Mouse (Mus musculus): Measurements from ENCODE around the gene Ube2d1.

Gene Ube2d1

GRCm38 (mm10) chr10:71285126-71285580 is at the start of gene Ube2d1:
Ube2d1 (minus strand) TSS chr10:71285262.
- peak; percentile 92 to 93 for DNase-seq (ENCODE audit: low spot score in 2 of 2)

GRCm38 (mm10) chr10:71332859-71333258 is 47.8 kb upstream of the Ube2d1 start:
- DNase-seq (ENCODE audit: low spot score in 2 of 2) = no peak

GRCm38 (mm10) chr10:71332376-71332775 is 47.3 kb upstream of the Ube2d1 start:
- no peak for DNase-seq (ENCODE audit: low spot score in 2 of 2)

DNA sequence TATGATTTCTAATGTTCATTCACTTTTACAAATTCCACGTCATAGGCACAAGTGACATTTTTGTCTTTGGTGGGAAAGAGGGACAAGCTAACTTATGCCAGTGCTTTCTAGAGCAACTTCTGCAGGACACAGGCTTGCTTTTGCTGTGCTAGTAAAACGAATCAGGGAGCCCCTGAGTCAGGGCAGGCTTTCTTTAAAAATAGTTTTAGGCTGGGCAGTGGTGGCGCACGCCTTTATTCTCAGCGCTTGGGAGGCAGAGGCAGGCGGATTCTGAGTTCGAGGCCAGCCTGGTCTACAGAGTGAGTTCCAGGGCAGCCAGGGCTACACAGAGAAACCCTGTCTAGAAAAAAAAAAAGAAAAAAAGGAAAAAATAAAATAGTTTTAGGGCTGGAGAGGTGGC is 46.8 kb upstream of the Ube2d1 start:
- DNase-seq (ENCODE audit: low spot score in 2 of 2) = no peak

GRCm38 (mm10) chr10:71330070-71330469 is 45.0 kb upstream of the Ube2d1 start:
- DNase-seq (ENCODE audit: low spot score in 2 of 2) = no peak

GRCm38 (mm10) chr10:71329295-71329694 is 44.2 kb upstream of the Ube2d1 start:
- DNase-seq (ENCODE audit: low spot score in 2 of 2) = no peak

- DNase-seq (ENCODE audit: low spot score in 2 of 2) = no peak
These were observed 43.8 kb upstream of the Ube2d1 start for GRCm38 (mm10) chr10:71328870-71329269.

- DNase-seq (ENCODE audit: low spot score in 2 of 2) = no peak
These were observed 43.3 kb upstream of the Ube2d1 start for GRCm38 (mm10) chr10:71328382-71328781.

DNA sequence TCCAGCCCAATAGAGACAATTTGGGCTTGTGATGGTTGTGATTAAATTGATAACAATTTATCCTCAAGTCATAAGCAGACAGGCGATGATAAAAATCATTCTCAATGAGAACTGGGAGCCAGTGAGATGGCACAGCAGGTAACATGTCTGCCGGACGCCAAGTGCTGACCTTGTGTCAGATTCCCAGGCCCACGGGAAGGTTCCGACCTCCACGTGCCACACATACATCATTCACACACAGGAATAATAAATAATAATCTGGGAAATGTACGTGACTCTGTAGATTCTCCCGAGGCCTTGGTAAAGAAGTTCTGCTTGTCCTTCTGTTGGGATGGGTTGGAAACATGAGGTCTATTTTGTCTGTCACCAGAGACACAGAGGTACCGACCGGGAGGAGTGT is 42.3 kb upstream of the Ube2d1 start:
- DNase-seq (ENCODE audit: low spot score in 2 of 2) = no peak

GRCm38 (mm10) chr10:71326789-71327188 is 41.7 kb upstream of the Ube2d1 start:
- peak; percentile 78 to 86 for DNase-seq (ENCODE audit: low spot score in 2 of 2)

- DNase-seq (ENCODE audit: low spot score in 2 of 2) = no peak
These were observed 41.1 kb upstream of the Ube2d1 start for GRCm38 (mm10) chr10:71326123-71326522.

GRCm38 (mm10) chr10:71323669-71324068 is 38.6 kb upstream of the Ube2d1 start:
- no peak for DNase-seq (ENCODE audit: low spot score in 2 of 2)

- DNase-seq (ENCODE audit: low spot score in 2 of 2) = no peak
These were observed 31.4 kb upstream of the Ube2d1 start for GRCm38 (mm10) chr10:71316497-71316896.

GRCm38 (mm10) chr10:71316056-71316455 is 31.0 kb upstream of the Ube2d1 start:
- DNase-seq (ENCODE audit: low spot score in 2 of 2) = no peak

DNA sequence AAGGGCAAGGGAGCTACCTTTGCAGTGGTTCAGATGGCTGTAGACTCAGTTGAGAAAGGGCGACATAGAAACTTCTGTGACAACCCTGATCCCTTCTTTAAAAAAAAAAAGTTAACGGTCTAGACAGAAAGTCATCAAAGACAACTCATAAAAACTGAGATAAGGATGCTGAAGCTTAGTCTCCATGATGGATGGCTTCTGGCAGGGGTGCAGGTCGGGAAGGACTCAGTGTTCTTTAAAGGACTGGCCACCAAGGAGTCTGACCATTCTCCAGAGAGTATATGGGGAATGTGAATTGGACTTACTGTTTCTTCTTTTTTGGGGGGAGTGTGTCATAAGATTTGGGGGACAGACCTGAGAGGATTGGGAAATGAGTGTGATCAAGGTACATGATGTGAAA is 29.5 kb upstream of the Ube2d1 start:
- DNase-seq (ENCODE audit: low spot score in 2 of 2) = no peak

- no peak for DNase-seq (ENCODE audit: low spot score in 2 of 2)
These were observed 25.2 kb upstream of the Ube2d1 start for GRCm38 (mm10) chr10:71310288-71310687.

GRCm38 (mm10) chr10:71308199-71308598 is 23.1 kb upstream of the Ube2d1 start:
- no peak for DNase-seq (ENCODE audit: low spot score in 2 of 2)

DNA sequence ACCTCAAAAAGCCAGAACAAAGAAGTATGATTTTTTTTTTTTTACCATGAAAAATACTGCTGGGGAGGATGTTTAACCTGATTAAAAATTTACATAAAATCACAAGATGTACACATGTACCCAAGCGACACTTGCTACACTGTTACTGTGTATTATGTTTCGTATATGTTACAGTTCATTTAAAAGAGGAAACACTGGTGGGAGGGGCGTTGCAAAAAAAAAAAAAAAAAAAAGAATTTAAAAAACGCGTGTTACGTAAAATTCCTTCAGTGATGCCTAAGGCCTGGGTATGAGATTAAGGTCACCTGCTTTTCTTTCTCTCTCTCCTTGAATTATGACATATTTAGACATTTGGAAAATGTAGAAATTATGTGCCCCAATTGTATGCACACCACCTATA is 21.7 kb upstream of the Ube2d1 start:
- DNase-seq (ENCODE audit: low spot score in 2 of 2) = no peak

- peak; percentile 56 to 73 for DNase-seq (ENCODE audit: low spot score in 2 of 2)
These were observed 21.1 kb upstream of the Ube2d1 start for GRCm38 (mm10) chr10:71306190-71306589.

GRCm38 (mm10) chr10:71302490-71302889 is 17.4 kb upstream of the Ube2d1 start:
- DNase-seq (ENCODE audit: low spot score in 2 of 2) = peak; percentile 50 to 52

GRCm38 (mm10) chr10:71300161-71300560 is 15.1 kb upstream of the Ube2d1 start:
- DNase-seq (ENCODE audit: low spot score in 2 of 2) = no peak

DNA sequence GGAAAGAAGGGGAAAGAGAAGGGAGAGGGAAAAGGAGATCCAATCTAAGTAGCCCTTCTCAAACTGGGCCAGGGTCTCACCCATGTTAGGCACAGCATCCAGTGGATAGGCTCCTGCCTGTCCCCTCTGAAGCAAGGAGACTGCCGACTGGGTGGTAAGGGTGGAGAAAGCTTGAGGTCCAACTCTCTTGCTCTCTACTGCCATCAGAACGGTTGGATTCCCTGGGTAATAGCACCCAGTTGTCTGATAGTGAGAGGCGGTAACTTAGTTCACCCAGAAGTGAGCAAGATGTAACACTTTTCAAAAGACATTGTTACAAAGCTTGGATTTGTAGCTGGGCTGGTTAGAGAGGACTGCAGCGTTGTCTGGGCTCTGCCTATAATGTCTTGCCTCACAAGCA is 8.2 kb upstream of the Ube2d1 start:
- no peak for DNase-seq (ENCODE audit: low spot score in 2 of 2)

DNA sequence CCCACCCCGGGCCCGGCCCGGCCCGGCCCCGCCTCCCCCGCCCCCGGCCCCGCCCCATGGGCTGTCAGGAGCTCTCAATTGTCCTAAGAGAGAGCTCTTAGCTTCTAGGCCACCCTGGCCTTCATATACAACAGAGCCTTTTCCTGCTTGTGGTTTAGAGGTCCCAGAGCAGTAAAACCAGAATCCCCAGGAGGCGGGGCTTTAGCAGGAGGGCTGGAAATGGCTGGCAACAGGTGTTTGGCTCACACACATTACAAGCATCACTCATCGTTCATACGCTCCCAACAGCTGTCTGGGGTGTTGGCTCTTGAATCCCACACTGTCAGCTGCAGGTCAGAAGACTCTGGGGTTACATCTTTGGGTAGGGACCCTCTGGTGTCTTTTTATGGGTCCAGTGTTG is 7.2 kb upstream of the Ube2d1 start:
- DNase-seq (ENCODE audit: low spot score in 2 of 2) = no peak

DNA sequence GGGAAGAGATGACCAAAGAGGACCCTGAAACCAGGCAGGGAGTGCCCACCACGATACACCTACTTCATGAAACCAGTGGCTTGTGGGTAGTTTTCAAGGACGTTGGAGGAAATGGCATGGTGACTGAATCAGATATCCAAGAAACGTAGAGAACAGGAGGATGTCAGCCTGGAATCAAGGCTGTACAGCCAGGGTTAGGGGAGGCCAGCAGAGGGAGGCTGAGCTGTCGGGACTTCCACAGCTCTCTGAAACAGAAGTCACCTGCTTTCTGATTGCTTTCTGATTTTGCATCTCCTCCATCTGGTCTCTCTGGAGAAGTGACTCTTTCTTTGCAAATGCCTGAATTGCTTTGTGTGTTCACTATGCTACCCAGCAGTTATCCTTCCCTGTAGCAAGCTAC is 6.7 kb upstream of the Ube2d1 start:
- no peak for DNase-seq (ENCODE audit: low spot score in 2 of 2)
